Mouse (Mus musculus): ENCODE measurements around the gene Wdr31. TPM values are rescaled to one million over a fixed set of nuclear protein-coding genes. Genes with fewer than 3 reads are reported as not detected.

The Wdr31 gene
- total and polyA plus RNA-seq, 2 experiments from 2014 or later: 4.3 to 17.6 TPM

DNA sequence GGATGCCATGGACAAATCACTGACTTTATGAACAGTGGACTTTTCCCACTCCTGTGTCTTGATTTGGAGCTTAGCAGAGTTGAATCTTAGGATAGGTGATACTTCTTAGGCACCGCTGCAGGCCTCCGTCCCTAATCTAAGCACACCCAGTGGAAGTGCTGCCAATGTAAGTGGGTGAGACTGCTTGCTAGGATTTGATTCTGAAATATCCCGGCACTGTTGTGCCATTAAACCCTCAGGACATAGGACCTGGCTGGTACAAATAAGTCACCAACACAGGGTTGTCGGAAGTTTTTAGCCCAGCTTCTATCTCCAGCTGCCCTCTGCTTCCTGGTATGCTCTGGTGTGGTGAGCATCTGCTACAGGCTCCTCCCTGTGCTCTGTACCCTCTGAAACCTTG is 44.8 kb downstream of the Wdr31 start:
- no peak for TF ChIP-seq CTCF (IDR thresholded peaks at IDR 0.05; ENCODE audit: low read depth)
- no peak overlapping the region for H3K4me2 ChIP-seq (ENCODE audit: low read depth, low read length)
- DNase-seq (ENCODE audit: low spot score): no peak
- H3K27ac ChIP-seq: no peak overlapping the region
- no peak overlapping the region for H3K4me3 ChIP-seq (ENCODE audit: low read length)
- peaks cover 37% of the 10 kb centered on the region for H3K36me3 ChIP-seq (ENCODE audit: insufficient read depth, low read length)
- no peaks in the 10 kb centered on the region for H3K27me3 ChIP-seq (ENCODE audit: insufficient read depth, low read length)
- H3K9ac ChIP-seq (replicated peaks; ENCODE audit: low read length): no peak overlapping the region
- WGBS: 94% methylated on average over 4 of the region's 4 CpGs
- ATAC-seq: no peak
- no peaks in the 10 kb centered on the region for H3K4me1 ChIP-seq (ENCODE audit: insufficient read depth, low read length)
- no peaks in the 10 kb centered on the region for H3K9me3 ChIP-seq (ENCODE audit: low read length)

DNA sequence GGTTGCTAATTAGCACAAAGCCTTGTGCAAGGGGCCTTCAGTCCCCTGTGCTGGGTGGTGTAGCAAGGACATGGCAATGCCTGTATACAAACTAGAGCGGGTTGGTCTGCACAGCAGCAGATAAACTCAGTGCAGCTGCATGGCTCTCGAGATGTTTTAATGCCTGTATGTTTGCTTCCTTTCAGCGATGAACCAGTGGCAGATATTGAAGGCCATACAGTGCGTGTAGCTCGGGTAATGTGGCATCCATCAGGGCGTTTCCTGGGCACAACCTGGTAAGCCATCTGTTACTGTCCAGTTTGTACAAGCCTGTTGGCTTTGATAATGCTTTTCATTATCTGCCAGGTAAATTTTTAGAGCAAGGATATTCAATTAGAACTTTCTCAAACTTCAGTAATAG is 51.6 kb downstream of the Wdr31 start:
- no peaks in the 10 kb centered on the region for H3K27me3 ChIP-seq (ENCODE audit: insufficient read depth, low read length)

DNA sequence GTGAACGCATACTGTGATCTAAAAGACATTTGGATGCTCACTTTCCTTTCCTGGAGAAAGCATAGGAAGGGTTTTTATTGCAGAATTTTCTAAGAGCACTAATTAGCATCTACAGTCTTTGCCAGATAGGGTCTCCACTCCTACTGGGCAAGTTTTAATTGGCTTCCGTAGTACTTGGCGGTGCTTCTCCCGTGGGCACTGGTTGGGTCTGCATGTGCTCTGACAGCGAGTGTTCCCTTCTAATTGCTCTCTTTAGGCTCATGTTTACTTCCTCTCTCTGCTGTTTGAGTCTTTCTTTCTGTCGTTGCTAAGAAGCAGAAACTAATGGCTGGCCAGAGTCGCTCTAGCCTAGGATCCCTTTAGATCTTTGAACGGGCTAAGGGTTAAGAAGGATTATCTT is 52.2 kb downstream of the Wdr31 start:
- Histone ChIP-seq H3K4me2 (ENCODE audit: low read depth, low read length) (no peak overlapping the region), H3K36me3 (ENCODE audit: insufficient read depth, low read length) (peaks cover 85% of the 10 kb centered on the region), H3K27me3 (ENCODE audit: insufficient read depth, low read length) (no peaks in the 10 kb centered on the region), H3K9me3 (ENCODE audit: low read length) (no peaks in the 10 kb centered on the region), H3K4me1 (ENCODE audit: insufficient read depth, low read length) (no peaks in the 10 kb centered on the region), H3K9ac (replicated peaks; ENCODE audit: low read length) (no peak overlapping the region), H3K27ac (no peak overlapping the region), H3K4me3 (ENCODE audit: low read length) (no peak overlapping the region)
- no peak for ATAC-seq
- no peak for DNase-seq (ENCODE audit: low spot score)
- 81% methylated on average over 8 of the region's 8 CpGs for WGBS
- TF ChIP-seq CTCF (IDR thresholded peaks at IDR 0.05; ENCODE audit: low read depth): no peak

More for the DNA sequence above, 51.6 kb downstream of the Wdr31 start:
- H3K27ac ChIP-seq: no peak overlapping the region
- WGBS: 94% methylated on average over 6 of the region's 6 CpGs
- DNase-seq (ENCODE audit: low spot score) (no peak), ATAC-seq (no peak)
- H3K9ac ChIP-seq (replicated peaks; ENCODE audit: low read length): no peak overlapping the region
- H3K4me3 ChIP-seq (ENCODE audit: low read length): no peak overlapping the region
- no peaks in the 10 kb centered on the region for H3K4me1 ChIP-seq (ENCODE audit: insufficient read depth, low read length)
- H3K36me3 ChIP-seq (ENCODE audit: insufficient read depth, low read length): peaks cover 86% of the 10 kb centered on the region
- H3K9me3 ChIP-seq (ENCODE audit: low read length): no peaks in the 10 kb centered on the region
- no peak overlapping the region for H3K4me2 ChIP-seq (ENCODE audit: low read depth, low read length)
- TF ChIP-seq CTCF (IDR thresholded peaks at IDR 0.05; ENCODE audit: low read depth): no peak

DNA sequence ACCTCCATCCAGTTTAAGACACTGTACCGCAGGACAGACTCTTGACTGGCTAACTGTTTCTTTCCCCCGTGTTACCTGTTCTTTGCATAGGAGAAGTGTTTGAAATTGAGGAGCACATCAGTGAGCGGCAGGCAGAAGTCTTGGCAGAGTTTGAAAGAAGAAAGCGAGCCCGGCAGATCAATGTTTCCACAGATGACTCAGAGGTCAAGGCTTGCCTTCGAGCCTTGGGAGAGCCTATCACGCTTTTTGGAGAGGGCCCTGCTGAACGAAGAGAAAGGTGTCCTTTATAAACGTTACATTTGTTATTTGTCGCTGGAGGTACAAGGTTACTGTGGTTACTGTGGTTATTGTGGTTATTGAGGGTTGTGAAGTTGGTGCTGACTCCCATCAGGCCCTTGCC is 59.1 kb downstream of the Wdr31 start:
- Histone ChIP-seq H3K9me3 (ENCODE audit: low read length) (no peaks in the 10 kb centered on the region), H3K27me3 (ENCODE audit: insufficient read depth, low read length) (no peaks in the 10 kb centered on the region), H3K27ac (no peak overlapping the region), H3K4me3 (ENCODE audit: low read length) (no peak overlapping the region), H3K9ac (replicated peaks; ENCODE audit: low read length) (no peak overlapping the region), H3K4me2 (ENCODE audit: low read depth, low read length) (no peak overlapping the region), H3K4me1 (ENCODE audit: insufficient read depth, low read length) (0 out of 2 replicates have a peak, but pooled peaks cover 9% of the 10 kb centered on the region), H3K36me3 (ENCODE audit: insufficient read depth, low read length) (peaks cover 43% of the 10 kb centered on the region)
- no peak for DNase-seq (ENCODE audit: low spot score)
- TF ChIP-seq CTCF (IDR thresholded peaks at IDR 0.05; ENCODE audit: low read depth): no peak
- ATAC-seq: no peak
- 94% methylated on average over 10 of the region's 10 CpGs for WGBS

DNA sequence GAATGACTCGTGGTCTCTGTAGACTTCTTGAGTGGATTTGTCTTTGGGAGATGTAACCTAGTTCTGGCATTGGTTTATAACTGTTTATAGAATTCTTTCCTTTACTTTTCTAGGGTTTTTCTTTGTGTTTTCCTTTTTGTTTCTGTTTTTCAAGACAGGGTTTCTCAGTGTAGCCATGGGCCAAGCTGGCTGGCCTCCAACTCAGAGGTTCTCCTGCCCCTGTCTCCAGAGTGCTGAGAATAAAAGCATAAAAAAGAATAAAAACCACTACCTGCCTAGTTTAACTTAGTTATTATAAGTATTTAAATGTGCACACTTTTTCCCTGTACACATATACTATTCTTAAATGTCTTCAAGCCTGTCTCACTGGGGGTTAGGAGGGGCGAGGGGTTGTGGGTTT is 60.4 kb downstream of the Wdr31 start:
- no peak for TF ChIP-seq CTCF (IDR thresholded peaks at IDR 0.05; ENCODE audit: low read depth)
- Histone ChIP-seq H3K36me3 (ENCODE audit: insufficient read depth, low read length) (peaks cover 31% of the 10 kb centered on the region; the same call in 1 of the 2 replicates), H3K27me3 (ENCODE audit: insufficient read depth, low read length) (no peaks in the 10 kb centered on the region), H3K9ac (replicated peaks; ENCODE audit: low read length) (no peak overlapping the region), H3K4me3 (ENCODE audit: low read length) (0 out of 2 replicates have a peak overlapping the region, but pooled peaks have one; percentile 64), H3K27ac (no peak overlapping the region), H3K9me3 (ENCODE audit: low read length) (no peaks in the 10 kb centered on the region), H3K4me2 (ENCODE audit: low read depth, low read length) (peak overlapping the region; percentile 69; the same call in 1 of the 2 replicates), H3K4me1 (ENCODE audit: insufficient read depth, low read length) (0 out of 2 replicates have a peak, but pooled peaks cover 18% of the 10 kb centered on the region)
- 93% methylated on average over 2 of the region's 2 CpGs for WGBS
- no peak for ATAC-seq
- no peak for DNase-seq (ENCODE audit: low spot score)

DNA sequence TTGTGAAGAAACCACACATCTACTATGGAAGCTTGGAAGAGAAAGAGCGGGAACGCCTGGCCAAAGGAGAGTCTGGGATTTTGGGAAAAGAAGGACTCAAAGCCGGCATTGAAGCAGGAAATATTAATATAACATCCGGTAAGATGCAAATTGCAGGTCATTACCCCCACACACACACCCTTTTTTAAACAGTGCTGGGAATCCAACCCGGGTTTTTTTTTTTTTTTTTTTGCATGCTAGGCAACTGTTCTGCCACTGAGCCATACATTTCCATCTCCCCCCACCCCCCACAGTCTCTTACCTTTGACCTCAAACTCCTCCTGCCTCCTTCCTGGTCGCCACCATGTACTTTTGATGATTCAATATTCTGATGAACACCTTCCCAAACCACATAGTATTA is 61.1 kb downstream of the Wdr31 start:
- Histone ChIP-seq H3K4me2 (ENCODE audit: low read depth, low read length) (peak overlapping the region; percentile 69), H3K9ac (replicated peaks; ENCODE audit: low read length) (peak overlapping the region; percentile 64), H3K36me3 (ENCODE audit: insufficient read depth, low read length) (peaks cover 24% of the 10 kb centered on the region; the same call in 1 of the 2 replicates), H3K9me3 (ENCODE audit: low read length) (no peaks in the 10 kb centered on the region), H3K27me3 (ENCODE audit: insufficient read depth, low read length) (no peaks in the 10 kb centered on the region), H3K27ac (peak overlapping the region; percentile 79; the same call in 1 of the 2 replicates), H3K4me1 (ENCODE audit: insufficient read depth, low read length) (0 out of 2 replicates have a peak, but pooled peaks cover 18% of the 10 kb centered on the region), H3K4me3 (ENCODE audit: low read length) (peak overlapping the region; percentile 64)
- ATAC-seq (no peak), DNase-seq (ENCODE audit: low spot score) (no peak)
- no peak for TF ChIP-seq CTCF (IDR thresholded peaks at IDR 0.05; ENCODE audit: low read depth)
- 44% methylated on average over 6 of the region's 6 CpGs for WGBS

DNA sequence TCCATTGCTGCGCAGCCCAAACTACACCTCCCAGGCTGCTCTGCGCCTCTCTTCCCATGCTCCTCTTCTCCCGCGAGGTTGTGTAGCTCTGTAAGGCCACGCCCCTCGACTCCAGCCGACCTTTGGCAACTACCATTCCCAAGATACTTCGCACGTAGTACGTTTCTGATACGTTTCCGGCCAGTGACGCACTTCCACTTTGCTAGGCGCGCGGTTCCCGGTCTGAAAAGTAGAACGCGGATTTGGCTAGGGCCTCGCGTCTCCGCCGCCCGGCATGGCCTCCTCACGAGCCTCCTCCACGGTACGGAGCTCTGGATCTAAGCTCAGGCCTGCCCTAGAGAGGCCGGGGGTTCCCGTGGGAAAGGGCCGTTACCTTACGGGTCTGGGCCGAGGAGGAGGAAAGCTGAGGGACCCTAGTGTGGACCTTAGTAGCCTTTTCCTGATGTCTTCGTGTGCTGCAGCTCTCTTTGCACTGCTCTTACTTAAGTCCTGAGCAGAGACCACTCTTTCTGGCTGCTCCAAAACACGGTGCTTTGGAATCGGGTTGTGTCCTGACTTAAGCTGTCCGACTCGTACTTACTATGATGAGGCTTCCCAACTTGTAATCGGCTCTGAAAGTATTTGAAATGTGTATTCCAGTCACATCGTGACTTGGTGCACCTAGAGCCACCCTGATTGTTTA is 62.0 kb downstream of the Wdr31 start, which contains the start of the genes Cdc26 and Prpf4:
Cdc26 (minus strand) TSS at position 42 of the 682 bp plus-strand sequence.
Prpf4 (plus strand) TSS at position 197 of the 682 bp plus-strand sequence.
- ATAC-seq: peak; percentile 100
- WGBS: under 1% methylated on average over 39 of the region's 39 CpGs
- H3K4me2 ChIP-seq (ENCODE audit: low read depth, low read length): peak within 1 kb of the TSS; percentile 69

More for the DNA sequence above, 62.0 kb downstream of the Wdr31 start, which contains the start of the genes Cdc26 and Prpf4:
- H3K9me3 ChIP-seq (ENCODE audit: low read length): no peaks in the 10 kb centered on the region
- H3K36me3 ChIP-seq (ENCODE audit: insufficient read depth, low read length): peaks cover 17% of the 10 kb centered on the region; the same call in 1 of the 2 replicates
- H3K27me3 ChIP-seq (ENCODE audit: insufficient read depth, low read length): no peaks in the 10 kb centered on the region
- TF ChIP-seq CTCF (IDR thresholded peaks at IDR 0.05; ENCODE audit: low read depth): no peak
- H3K4me3 ChIP-seq (ENCODE audit: low read length): peak within 1 kb of the TSS; percentile 64
- peak within 1 kb of the TSS; percentile 82 for H3K27ac ChIP-seq
- DNase-seq (ENCODE audit: low spot score): peak; percentile 100
- H3K4me1 ChIP-seq (ENCODE audit: insufficient read depth, low read length): 0 out of 2 replicates have a peak, but pooled peaks cover 18% of the 10 kb centered on the region
- H3K9ac ChIP-seq (replicated peaks; ENCODE audit: low read length): peak within 1 kb of the TSS; percentile 64
